Mouse (Mus musculus) B cell, adult 2 months (primary cell): Measurements from ENCODE around the gene Saa3.
"Not testable (repeated sequence)": the region's sequence is repeated elsewhere in the genome, so short reads cannot be mapped to it uniquely, and the experiment has no call there.

Experiments used
- DNase-seq, 2 experiments: peaks; one replicate each; pipeline ENCODE4 v3.0.0; 2022

Gene Saa3

DNA sequence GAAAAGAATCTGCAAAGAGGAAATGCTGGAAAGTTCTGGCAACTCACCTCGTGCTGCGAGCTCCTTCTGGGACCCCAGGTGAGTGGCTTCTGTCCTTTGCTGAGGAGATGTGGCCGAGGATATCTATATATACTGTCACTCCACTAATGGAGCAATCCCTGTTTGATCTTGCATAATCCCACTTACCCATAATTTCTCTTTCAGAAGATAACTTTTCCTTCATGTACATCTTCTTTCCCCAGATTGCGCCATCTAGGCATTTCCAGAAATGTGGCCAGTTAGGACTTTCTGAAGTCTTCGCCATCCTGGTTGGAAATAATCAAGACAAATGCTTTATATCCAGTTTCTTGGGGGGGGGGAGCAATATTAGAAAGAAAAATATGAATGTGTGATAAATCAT lies at the start of gene Saa3:
Gene Saa3, minus strand, starts transcription at position 101 of the 400 bp plus-strand sequence.
- no peak for DNase-seq

DNA sequence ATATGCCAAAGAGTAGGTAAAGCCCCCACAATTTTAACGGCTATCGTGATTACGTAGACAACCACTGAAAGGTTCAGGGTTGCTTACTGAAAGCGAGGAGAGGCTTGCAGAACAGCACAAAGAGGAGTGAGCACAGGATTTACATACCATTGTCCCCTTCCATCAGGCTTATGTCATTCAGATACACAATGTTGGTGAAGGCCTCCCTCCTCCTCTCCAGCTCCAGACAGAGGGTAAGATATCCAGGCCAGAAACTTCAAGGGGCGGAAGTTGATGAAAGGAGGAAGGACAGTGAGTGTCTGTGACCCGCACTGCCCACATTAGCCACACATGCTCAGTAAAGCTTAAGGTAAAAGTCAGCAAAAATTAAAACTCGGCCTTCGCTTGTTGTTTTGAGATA lies 49.2 kb upstream of the Saa3 start:
- DNase-seq: no peak

DNA sequence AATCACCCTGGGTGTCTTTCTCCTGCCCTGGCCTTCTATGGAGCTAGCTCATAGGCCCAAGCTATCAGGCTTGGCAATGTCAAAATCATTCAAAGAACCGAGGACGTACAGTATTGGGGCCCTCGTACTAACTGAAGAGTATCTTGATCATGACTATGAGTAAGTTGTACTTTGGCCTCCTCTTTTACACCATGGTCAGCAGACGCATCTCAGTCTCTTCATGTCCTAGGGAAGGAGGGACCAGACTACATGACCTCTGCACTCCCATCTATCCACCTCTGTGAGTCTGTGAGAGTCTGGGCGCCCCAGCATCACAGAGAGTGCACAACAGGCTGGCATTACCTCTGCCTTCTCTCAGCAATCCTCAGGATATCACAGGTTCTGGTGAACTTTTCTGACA lies 47.1 kb upstream of the Saa3 start:
- DNase-seq: no peak

DNA sequence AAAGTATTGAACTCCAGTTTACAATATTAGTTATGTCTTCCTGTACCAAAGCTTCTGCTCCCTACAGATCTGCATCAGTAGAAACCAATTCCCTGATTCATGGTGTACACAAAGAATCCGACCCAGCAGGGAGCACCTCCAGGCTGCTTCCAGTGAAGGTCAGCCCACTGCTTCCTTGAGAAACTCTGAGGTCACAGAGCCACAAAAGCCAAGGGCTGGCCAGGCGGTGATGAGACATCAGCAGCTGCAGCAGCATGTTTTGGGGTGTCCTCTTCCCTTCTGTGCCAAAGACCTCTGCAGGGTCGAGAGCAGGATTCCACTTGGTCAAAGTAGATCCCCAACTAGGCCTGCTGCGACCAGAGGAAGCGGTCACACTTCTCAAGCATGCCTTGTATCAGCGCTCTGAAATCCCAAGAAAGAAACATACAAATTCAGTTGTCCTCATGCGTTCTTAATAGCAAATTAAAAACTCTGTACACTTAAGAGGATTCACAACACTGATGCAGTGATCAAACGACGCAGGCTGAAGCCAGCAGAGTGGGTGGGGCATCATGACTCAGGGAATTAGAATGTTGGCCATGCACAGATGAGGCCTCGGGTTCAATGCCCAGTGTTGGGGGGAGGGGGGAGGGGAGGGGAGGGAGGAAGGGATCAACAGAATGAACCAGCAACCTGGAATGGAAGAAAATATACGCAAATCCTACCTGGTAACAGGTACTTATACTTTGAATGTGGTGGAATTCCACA lies 45.7 kb upstream of the Saa3 start:
- no peak for DNase-seq

DNA sequence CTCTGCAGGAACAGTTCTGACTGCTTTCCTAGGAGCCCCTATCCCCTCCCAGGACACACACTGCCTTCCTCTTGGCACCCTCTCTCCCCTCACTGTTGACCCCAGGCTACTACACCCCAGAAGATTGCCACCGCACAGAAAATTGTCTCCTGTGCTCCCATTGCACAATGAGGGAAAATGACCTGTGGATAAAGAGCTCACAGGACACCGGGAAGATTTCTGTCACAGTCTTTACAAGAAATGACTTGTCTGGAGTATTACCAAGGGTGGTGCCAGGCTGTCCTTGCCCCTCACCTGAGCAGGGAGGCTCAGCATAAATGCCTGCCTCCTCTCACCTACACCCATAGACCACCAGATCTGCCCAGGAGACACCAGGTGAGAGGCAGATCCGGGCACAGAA lies 36.0 kb upstream of the Saa3 start, which contains the start of gene Saa2:
Gene Saa2, plus strand, starts transcription at position 301 of the 400 bp plus-strand sequence.
- DNase-seq: no peak

DNA sequence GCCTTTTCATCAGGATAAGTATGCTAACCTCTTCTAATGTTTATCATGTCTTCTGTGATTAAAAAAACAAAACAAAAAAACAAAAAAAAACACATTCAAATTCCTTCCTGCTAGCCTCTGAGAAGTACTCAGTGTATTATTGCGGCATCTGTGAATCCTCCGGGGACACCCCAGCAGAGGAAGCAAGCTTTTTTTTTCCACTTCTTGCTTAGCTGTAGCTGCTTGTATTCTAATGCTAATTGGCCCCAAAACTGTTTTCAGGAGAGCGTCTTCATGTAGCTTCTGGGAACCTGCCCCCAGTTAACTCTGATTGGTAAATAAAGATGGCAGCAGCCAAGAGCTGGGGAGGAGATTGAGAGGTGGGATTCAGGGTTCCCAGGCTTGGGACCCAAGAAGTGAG lies 33.0 kb upstream of the Saa3 start:
- DNase-seq: peak in 1 of 2 experiments; percentile 21

DNA sequence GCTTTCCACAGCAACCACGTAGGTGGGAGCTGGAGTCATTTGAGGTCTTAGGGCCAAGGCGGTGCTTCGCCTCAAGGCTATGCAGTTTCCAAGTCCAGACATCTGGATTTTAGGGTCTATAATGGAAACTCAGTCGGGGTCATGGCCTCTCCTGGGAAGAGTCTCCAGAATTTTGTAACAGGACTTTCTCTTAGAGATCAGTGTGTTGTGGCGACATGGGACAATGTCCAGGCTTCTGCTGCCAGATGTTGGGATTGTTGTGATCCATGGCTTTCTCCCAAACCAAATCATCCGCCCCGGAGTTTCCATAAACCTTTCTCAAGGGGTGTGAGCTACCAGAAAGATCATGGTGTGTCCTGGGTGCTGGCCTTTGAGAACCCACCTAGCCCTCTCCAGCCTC lies 30.9 kb upstream of the Saa3 start:
- no peak for DNase-seq

DNA sequence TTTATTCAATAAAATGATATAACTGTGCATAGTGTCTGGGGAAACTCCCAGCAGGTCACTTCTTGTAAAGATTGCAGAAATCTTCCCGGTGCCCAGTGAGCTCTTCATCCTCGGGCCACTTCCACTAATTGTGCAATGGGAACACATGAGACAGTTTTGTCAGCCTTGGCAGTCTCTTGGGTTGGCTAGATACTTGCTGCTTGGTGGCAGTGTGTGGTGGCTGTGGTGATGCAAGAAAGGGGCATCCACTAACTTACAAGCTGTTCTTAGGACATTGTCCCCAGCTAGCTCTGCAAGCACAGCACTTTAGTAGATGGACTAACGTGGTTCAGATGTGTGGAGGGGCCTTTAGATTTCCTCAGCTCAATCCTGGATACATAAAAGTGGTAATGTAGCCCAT lies 30.3 kb upstream of the Saa3 start:
- DNase-seq: no peak

DNA sequence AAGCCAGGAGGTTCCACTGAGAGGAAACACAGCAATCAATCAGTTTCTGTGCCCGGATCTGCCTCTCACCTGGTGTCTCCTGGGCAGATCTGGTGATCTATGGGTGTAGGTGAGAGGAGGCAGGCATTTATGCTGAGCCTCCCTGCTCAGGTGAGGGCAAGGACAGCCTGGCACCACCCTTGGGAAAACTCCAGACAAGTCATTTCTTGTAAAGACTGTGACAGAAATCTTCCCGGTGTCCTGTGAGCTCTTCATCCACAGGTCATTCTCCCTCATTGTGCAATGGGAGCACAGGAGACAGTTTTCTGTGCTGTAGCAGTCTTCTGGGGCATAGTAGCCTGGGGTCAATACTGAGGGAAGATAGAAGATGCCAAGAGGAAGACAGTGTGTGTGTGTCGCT lies 27.4 kb upstream of the Saa3 start, which contains the start of gene Saa1:
Gene Saa1, minus strand, starts transcription at position 101 of the 400 bp plus-strand sequence.
- not testable (repeated sequence) for DNase-seq

DNA sequence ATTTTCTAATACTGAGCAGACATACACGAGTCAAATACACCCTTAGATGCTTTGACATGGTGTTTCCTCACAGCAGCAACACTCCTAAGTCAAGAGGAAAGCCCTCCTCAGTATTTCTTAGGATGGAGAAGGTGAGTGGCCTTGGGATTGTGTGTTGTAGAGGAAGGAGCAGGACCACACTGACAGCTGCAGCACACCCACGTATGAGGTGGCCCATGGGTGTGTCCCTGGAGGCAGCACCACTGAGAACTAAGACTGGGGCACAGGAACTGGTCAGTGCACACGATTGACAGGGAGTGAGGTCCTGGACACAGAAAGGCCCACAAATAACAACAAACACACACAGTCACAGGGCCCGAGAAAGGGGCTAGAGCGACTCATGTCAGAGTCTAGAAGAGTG lies 24.5 kb upstream of the Saa3 start:
- not testable (repeated sequence) for DNase-seq

DNA sequence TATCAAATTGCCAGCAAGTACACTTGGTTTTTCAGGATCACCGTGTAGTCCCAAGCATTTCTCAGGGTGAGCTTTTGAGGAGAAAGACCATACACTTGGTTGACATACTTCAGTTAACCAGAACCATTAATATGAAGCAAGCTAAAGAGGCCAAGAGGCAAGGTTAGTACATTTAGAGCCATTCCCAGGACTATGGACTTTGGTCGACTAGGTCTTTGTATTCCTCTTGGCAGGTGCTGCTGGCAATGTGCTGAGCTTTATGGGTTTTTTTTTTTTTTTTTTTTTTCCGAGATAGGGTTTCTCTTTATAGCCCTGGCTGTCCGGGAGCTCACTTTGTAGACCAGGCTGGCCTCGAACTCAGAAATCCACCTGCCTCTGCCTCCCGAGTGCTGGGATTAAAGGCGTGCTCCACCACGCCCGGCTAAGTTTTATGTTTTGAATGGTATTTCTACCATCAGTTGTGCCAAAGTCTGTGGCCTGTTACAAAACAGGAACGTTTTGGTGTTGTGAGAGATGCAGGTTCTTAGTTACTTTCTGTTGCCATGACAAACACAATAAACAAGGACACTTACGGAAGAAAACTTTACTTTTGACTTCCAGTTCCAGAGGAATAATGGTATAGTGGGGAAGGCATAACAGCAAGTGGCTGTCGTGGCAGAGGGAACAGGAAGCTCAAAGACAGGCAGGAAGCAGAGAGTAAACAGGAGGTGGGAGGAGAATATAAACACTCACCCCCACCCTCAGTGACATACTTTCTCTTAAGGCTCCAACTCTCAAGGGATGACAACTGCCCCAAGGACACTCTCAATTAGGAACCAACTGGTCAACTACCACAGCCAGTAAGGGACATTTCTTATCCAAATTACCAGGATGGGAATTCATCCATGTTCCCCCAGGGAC lies 23.3 kb upstream of the Saa3 start:
- DNase-seq: no peak

DNA sequence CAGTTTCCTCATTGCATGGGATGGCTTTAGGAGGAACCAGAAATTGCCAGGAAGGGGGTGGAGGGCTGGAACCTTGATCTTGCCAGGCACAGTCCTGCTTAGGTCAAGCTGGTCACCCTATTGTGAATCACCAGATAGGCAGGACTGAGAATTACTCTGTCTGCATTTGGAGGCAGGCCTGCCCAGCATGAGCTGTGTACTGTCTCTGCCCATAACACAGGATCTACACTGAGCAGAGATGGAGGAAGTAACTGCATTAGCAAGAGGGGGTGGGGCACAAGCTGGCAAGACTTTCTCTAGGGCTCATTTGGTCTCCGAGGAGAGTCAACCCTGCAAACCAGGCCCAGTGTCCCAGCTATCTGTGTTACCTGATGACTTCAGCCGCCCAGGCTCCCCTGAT lies 19.5 kb upstream of the Saa3 start:
- peak; percentile 37 to 41 for DNase-seq

DNA sequence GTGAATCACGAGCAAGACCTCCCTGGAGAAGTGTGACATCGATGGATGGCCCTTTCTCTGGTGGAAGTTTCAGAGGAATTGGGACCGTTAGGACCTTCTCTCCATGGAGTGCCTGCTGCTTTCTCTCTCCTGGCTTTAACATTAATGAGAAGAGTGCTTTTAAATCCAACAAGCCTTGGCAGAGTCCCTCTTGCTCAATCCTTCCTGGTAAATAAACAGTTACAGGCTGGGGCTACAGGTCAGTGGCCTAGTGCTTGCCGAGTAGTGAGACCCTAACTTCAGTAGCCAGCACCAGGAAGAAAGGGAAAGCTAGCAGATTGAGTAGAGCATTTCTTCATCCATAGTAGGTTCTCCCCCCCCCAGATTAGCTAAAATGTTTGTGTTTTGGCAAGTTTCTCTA lies 17.0 kb upstream of the Saa3 start, which contains the start of gene Saa4:
Gene Saa4, minus strand, starts transcription at position 146 of the 400 bp plus-strand sequence.
- DNase-seq: no peak

DNA sequence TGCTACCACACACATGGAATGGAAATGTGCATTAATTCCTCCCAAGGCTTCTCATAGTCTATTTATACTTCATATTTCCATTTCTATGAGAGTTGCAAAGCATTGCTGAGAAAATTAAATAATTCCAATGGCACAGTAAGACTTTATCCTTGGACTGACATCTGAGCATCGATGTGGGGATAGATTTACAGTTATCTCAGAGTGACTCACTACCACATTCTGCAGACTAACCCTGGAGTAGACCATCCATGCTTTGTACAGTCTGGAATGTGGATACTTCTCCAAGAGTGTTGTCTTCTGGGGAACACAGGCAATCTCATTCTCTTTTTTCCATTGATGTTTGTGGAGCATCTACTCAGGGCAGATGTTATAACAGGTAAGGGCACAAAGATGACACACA lies 12.1 kb upstream of the Saa3 start:
- DNase-seq: no peak

DNA sequence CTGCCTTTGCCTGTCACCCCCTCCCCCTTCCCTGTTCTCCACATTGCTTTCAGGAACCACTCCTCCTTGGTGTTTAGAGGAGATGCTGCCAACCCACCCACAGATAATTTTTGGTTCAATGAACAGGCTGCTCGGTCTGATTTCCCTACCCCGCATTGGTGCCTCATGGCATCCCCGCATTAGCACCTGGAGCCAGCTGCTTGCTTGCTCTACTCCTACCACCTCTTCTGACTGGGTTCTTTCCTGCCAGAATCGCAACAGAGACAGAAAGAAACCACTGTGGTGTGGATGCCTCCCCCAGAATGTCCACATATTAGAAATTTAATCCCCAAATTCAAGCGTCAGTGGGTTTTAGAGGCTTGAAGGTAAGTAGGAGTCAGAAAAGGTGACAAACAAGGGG lies 8.9 kb upstream of the Saa3 start:
- peak in 1 of 2 experiments; percentile 21 for DNase-seq

DNA sequence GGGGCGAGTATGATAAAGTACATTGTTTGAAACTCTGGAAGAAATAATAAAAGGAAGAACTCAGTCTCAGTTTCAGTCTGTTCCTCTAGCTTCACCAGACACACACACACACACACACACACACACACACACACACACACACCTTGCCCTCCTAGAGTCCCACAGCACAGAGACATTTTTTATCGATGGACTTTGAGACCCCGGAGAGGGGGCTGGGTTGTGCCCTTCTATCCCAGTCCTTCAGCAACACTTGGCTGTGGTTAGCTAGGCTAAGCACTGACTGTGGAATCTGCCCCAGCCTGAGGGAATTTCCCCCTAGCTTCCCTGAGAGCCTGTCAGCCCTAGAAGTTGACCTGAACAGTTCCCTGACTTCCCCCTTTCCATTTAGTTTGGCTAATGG lies 8.3 kb upstream of the Saa3 start:
- DNase-seq: no peak

DNA sequence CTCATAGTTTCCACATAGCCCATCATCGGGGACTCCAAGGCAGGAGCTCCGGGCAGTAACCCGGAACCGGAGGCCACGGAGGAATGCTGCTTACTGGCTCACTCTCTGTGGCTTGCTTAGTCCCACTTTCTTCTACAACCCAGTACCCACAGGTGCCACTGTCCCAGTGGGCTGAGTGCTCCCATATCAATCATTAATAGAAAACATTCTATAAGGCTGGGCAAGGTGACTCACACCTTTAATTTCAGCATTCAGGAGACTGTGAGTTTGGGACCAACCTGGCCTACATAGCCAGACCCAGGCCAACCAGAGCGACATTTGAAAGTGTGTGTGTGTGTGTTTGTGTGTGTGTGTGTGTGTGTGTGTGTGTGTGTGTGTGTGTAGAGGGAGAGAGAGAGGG lies 7.9 kb upstream of the Saa3 start:
- DNase-seq: no peak

DNA sequence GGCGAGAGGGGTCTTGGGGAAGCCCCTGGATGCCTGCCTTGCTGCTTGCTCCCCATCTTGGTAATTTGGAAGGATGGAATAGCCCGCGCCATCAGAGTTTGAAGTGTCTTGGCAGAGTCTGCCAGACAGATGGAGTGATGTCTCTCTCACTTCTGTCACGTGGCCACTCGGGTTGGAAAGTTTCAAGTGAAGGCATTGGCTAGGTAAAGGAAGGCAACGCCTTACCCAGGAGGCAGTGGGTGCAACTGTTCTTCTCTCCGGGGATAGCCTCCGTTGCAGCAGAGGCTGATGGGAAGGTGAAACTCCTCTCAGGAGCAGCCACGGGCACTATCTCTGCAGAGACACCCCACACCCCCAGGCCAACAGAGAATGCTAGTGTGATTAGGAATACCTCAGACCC lies 5.0 kb upstream of the Saa3 start:
- DNase-seq: no peak

DNA sequence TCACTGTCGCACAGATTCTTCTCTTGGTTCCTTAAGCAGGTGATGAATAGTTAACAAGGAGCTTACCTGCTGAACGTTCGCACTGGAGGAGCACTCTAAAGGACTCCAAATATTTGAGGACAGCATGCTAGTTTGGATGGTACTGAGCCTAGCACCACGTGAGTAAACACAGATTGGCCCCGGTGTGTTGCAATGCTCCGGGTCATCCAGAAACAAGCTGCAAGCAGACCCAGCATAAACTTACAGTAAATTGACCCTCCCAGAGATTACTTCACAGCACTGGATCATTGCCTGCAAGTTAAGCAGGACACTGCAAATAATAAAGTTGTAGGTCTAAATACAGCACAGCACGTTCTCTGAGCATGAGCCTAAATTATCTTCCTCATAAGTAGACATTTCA lies 4.0 kb upstream of the Saa3 start:
- DNase-seq: no peak

DNA sequence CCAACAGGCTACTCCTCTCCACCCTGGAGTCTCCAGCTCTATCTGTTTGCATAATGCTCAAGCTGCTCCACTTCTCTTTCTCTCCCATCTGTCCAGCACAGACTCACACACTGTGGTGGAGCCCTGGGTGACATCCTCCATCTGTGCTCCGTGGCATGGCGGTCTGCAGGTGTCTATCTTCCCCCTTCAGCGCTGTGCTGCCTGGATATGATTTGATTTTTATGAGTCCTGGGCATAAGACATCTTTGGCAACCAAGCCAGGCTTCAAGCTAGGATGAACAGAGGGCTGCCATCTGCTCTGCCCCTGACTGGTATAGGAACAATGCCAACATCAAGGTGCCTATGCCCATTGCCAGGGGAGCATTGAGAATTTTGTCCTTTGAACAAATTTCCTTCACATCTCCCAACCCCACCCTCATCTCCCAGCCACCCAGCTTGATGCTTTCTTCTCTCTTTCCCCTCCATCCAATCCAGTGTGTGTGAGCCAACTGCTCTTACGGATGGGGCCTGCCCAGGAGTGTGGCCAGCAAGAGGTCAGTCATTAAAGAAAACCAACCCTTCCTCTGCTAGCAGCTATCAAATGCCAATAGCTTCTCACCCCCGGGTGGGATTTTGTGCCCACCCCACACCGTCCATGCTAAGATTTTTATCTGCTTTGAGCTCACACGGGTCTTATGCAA lies 3.2 kb upstream of the Saa3 start:
- DNase-seq: no peak

DNA sequence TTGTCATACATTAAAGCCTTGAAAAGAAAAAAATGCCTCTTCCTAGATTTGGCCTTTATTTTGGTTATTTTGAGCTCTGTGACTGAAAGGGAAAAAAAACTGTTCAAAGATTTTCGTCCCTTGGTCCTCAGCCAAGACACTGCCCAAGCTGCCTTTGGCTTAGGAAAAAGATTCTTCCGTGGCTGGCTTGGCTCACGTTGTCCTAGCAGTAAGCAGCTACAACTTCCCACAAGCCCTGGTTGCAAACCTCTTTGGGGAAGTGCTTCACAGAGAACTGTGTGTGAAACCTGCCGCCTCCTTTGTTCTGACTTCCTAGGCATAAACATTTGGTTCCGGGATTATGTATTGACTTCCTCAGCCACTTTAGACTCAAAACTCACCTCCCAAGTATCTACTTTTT lies 1.4 kb upstream of the Saa3 start:
- DNase-seq: no peak

DNA sequence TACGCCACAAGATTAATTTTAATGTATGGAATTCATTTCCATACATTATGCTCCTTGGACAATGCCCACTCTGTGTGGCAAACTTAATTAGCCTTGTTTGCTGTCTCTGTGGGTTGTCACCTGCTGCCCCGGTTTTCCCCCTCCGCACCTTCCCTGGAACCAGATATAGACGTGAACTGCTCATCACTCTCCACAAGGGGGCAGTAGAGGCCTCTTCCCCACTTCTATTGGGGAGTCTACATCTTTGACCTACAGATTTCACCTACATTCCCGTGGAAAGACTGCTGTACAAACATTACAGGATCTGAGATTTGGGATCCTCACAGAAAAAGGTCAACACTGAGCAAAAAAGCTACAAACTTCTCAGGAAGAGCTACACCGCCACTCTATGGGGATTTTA lies 982 bp downstream of the Saa3 start:
- peak; percentile 81 to 83 for DNase-seq

DNA sequence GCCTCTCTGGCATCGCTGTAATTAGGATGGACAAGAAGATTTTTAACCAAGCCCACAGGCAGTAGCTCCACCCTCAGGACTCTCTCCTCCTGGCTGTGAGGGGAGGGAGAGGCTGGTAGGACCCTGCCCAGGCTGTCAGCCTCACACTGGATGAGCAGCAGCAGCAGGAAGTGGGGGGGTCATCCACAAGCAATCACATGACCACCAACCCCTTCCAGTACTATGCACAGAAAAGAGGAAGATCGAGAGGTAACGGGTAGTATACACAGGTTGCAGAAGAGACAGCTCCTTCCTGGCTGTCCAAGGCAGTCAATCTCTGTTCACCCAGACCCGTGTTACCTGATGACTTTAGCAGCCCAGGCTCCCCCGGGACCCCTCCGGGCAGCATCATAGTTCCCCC lies 3.2 kb downstream of the Saa3 start:
- DNase-seq: peak; percentile 39 to 40
